Mouse (Mus musculus): ENCODE measurements around the gene Tmem102.

Gene Tmem102

DNA sequence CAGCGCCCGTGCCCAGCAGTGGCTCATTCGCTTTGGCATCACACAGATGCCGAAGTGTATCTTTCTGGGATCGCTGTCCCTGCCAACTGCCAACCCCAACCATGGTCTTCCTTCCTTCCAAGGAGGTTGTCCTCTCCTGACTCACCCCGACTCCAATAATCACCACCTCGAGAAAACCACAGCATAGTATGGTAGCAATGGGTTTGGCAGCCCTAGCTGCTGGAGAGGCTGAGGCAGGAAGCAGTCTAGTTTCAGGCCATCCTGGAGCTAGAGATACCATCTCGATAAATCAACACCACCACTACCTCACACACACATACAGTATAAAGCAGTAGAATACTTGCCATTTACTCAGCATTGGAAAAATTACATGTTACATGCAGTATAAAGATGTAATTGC lies 13.4 kb upstream of the Tmem102 start:
- DNase-seq (ENCODE audit: low spot score): no peak

DNA sequence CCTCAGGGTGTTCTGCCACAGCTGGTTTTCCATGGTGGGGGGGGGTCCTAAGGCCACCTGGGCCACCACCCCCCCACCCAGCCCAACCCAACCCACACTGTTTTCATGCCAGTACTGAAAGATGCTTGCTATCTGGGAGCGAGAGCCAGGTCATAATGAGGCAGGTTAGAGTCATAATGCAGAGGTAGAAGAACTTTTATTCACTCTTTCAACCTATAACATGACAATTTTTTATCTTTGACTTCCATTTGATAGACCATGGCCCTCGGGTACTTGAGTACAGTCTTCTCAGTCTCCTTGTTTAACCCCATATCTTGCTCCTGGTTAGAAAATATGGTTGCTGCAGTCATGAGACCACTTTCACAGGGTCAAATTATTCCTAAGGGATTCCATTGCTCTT lies 12.9 kb upstream of the Tmem102 start, which contains the start of gene Spem2:
Spem2 (minus strand) TSS at position 101 of the 400 bp plus-strand sequence.
- no peak for DNase-seq (ENCODE audit: low spot score)

DNA sequence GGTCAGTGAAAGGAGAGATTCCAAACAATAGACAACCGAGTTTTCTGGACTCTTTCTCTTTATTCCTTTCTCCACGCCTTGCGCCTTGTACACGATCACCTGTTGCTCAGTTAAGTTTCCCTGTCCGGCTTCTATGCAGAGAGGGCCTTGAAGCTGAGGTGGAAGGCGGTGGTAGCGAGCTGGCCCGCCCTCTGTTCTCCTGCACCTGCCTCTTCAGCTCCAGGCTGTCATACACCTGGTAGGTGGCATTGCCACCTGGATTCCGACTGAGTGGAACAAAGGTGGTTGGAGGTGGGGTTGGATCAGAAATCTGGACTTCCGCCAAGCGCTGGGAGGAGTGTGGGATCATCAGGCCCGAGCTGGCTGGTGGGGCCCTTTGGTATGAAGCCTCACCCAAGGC lies 11.1 kb upstream of the Tmem102 start:
- no peak for DNase-seq (ENCODE audit: low spot score)

DNA sequence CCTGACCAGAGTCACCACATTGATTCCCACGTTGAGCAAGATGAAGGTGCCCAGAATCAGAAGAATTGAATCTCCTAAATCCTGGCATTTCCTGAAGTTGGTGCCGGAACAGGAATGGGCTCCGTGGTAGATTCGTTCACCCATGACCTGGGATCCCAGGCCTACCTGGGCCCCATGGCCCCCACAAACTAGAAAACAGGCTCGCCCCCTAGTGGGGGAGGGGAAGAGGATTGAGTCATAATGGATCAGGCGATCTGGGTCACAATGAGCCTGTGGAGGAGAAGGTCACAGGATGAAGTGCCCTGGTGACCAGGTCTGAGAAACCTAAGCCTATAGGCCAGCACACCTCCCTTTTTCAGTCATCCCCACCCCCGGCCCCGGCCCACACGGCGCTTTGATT lies 9.7 kb upstream of the Tmem102 start, which contains the start of gene Gm39566:
Gm39566 (minus strand) TSS at position 144 of the 400 bp plus-strand sequence.
- no peak for DNase-seq (ENCODE audit: low spot score)

DNA sequence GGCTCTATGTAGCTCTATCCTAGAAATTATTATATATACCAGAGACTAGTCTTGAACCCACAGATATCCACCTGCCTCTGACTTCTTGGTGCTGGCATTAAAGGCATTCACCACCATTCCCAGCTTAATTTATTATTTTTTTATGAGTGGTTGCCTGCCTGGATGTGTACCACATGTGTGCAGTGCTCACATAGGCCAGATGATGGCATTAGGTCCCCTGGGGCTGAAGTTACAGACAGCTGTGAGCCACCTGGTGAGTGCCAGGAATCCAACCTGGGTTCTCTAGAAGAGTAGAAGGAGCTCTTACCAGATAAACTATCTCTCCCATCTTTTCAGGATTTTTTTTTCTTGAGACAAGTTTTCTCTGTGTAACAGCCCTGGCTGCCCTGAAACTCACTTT lies 4.9 kb upstream of the Tmem102 start:
- no peak for DNase-seq (ENCODE audit: low spot score)

DNA sequence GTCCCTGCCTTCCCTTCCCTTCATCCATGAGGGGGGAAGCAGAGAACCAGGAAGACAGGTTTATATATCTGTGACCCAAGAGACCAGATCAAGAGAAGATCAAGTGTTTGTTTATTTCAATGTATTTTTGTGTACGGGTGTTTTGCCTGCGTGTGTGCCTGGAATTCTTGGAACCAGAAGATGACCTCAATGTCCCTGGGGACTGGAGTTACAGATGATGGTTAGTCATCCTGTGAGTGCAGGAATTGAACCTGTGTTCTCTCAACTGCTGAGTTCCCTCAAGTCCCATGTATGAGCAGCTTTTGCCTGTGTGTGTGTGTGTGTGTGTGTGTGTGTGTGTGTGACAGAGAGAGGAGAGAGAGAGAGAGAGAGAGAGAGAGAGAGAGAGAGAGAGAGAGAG lies 2.2 kb upstream of the Tmem102 start:
- DNase-seq (ENCODE audit: low spot score): no peak

DNA sequence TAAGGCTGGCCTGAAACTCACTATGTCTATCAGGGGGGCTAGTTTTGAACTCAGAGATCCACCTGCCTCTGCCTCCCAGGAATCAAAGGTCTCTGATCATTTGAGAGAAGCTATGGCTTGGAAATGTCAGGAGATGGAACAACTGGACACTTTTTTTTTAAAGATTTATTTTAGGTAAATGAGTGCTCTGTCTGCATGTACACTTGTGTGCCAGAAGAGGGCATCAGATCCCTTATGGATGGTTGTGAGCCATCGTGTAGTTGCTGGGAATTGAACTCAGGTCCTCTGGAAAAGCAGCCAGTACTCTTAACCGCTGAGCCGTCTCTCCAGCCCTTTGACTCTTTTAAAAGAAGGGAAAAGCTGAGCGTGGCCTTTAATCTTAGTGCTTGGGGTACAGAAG lies 954 bp upstream of the Tmem102 start:
- DNase-seq (ENCODE audit: low spot score): no peak

DNA sequence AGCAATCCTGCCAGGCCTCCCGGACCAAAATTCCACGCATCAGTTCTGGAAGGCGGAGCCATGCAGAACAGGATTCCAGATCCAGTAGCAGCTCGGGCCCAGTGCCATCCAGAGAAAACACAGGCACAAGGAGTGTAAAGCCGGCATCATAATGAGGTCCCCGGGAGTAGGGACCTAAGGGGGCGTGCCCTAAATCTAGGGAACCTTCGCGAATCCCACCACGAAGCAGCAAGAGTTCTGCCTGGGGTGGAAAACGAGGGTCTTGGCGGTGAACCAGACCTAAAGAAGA lies 828 bp downstream of the Tmem102 start:
- no peak for DNase-seq (ENCODE audit: low spot score)

DNA sequence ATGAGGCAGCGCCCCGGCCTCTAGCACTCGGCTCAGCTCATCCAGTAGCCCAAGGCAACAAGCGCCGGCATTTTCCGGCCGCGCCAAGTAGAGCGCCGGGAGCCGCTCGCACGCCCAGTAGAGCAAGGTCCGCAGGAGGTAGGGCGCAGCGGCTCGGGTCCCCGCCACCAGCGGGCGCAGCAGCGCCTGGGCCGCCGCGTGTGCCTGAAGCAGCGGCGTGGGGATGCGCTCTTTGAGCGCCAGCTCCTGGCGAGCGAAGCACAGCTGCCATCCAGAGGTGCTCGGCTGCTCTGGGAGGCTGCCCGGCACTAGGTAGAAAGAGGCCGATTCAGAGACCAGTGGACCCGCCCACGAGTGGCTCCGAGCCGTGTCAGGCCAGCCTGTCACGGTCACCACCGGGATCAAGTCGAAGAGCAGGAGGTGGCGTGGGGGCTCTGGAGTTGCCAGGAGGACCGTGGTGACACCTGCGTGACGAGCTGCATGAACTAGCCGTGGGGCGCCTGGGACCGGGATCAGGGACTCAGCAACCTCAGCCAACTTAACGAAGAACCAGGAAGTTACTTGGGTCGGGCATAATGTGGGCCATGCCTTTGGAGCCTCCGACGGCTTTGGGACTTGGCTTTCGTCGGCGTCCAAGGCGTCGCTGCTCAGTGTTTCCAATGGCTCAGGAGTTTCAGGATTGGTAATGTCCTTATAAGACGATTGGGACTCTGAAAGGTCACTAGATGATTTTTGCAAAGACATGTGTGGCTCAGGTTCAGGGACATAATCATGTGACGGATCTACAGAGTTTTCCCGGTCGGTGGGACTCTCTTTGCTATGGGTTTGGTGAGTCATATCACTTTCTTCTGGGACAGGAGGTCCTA lies 1.4 kb downstream of the Tmem102 start:
- DNase-seq (ENCODE audit: low spot score): peak; percentile 73

DNA sequence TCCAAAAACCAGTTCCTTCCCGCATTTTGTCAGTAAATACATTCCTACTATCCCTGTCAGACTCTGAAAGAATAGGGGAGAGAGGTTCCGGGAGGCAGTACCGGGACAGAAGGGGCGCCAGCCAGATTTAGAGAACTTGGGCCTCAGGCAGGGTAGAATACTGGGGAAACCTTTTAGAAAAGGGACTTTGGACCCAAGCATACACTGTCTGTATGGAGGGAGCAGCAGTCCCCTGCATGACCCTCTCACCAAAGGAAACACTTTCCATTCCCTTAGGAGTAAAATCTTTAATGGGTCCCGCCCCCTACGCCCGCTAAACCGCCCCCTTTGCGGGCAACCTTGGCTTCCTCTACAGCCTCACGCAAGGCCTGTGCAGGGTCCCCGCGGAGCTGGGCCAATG lies 2.1 kb downstream of the Tmem102 start:
- no peak for DNase-seq (ENCODE audit: low spot score)

DNA sequence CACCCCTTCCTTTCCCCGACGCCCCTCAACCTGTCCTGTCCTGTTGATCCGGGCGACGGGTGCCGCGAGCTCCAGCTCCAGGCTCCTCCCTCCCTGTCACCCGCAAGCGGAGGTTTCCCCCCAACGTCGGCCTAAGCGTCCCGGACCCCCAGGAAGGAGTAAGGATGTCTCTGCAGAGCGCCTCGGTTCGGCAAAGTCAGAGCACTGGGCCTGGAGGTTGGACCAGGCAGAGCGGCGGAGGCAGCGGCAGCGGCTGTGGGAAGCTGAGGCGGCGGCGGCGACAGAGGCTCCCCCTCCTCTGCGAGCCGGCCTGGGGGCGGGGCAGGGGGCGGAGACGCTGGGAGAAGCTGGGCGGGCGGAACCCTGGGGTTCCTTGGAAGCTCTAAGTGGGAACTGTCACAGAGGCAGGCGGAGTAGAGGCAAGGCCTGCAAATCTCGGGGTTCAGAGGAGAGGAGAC lies 2.7 kb downstream of the Tmem102 start:
- peak; percentile 57 for DNase-seq (ENCODE audit: low spot score)

DNA sequence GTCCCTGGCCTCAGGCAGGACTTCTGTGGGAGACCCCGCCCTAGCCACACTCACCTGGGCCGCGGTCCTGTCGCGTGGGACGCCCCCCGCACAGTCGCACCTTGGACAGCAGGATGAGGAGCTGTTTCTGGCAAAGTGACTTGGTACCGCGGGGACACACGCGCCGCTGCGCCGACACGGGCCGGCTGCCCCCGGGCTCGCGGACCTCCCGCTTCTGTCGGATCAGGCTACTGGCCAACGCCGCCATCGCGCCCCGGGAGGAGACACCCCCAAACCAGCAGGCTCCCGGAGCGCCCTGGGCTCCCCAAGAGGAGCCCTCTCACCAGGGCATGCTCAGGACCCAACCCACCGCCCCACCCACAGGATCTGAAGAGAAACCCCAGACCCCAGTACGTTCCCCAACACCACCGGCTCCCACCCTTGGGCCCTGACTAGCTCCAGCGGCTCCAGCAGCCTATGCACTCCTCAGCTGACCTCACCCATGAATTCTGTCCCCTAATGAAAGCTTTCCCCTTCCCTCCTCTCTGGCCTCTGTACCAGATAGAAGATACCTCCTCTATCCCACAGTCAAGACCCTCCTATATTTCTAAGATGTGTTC lies 3.9 kb downstream of the Tmem102 start, which contains the start of gene Fgf11:
Fgf11 (minus strand) TSS at position 479 of the 599 bp plus-strand sequence.
- no peak for DNase-seq (ENCODE audit: low spot score)

DNA sequence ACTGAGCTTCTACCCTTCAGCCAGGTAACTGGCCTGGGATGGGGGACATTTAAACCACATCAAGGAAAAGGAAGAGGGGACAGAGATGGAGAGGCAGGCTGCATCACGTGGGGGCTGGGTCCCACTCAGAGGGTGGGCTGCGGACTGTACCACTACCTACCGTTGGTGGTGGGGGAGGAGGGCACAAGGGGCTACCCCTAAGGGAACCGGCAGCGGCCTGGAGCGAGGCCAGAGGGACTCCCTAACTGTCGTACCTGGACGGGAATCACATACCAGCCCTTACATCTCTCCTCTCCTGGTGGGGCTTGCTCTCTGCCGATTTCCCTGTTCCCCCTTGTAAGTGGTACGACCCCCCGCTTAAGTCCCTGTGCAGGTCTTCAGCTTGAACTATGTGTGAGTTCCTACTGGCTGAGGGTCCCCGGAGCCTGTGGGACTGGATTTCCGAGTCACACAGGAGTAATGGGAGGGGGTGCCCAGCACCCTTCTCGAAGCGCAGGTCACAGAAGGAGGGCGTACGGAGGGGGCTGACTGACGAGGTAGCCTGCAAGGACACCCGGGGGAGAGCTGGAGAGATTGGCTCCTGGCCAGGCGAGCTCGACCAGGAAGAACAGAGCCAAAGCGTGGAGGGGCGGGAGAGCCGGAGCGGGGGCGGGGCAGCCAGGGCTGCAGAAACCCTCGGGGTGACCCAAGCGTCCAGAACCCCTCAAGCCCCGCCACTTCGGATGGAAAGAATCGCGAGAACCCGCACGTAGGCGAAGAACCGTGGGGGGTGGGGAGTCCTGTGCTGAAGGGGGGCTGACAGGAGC lies 4.8 kb downstream of the Tmem102 start:
- DNase-seq (ENCODE audit: low spot score): no peak

DNA sequence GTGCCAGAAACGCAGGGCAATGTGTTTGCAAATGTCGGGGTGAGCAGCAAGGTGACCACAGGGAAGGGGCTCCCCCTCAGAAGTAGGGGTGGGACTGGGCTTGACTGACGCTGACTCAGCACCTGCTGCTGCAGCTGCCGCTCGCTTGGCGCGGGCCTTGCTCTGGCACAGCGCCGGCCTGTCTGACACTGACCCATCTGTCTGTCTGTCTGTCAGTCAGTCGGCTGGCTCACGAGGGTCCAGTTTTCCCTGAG lies 5.4 kb downstream of the Tmem102 start:
- no peak for DNase-seq (ENCODE audit: low spot score)

DNA sequence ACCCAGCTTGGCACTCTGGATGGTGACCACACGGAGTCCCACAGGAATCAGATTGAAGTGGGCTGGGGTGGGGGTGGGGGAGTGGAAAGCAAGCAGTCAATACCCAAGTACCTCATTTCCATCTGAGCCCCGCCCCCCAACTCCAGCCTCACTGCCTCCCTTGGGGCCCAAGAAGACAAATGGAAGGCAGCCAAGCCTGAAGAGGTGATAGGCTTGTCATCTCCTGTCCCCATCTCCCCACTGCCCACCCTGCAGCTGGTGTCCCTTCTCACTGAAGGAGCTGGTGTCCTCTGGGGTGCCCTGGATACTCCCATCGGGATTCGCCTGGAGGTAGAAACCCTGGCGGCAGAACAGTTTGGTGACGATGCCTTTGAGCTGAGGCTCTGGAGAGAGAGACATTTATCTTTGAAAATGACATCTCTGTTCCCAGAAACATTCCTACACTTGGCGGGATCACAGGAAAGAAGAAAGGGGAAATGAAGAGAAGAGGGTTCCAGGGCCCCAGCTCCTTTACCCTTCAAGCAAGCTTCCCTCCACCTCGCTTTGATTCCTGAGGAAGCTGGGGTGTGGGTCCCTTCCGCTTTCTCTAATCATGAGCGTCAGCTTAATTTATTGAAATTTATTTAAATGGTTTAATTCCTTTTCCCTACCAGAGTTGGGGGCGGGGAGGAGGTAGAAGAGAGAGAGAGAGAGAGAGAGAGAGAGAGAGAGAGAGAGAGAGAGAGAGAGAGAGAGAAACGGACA lies 5.9 kb downstream of the Tmem102 start:
- DNase-seq (ENCODE audit: low spot score): no peak

DNA sequence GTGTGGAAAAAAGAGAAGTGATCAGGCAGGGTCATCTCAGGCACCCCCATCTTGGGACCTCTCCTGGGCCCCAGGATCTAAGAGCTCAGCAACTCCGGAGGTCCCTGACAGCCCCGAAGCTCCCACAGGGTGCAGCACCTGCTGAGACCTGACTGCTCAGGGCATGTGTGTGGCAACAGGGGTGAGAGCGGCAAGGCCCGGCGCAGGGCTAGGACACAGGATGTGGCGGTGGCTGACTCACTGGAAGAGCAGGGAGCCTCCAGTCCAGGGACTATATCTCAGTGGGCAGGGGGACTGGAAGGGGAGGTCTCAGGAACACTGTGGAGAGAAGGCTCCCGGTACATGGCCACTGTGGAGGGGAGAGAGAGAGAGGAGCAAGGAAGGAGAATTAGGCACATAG lies 7.5 kb downstream of the Tmem102 start:
- no peak for DNase-seq (ENCODE audit: low spot score)

DNA sequence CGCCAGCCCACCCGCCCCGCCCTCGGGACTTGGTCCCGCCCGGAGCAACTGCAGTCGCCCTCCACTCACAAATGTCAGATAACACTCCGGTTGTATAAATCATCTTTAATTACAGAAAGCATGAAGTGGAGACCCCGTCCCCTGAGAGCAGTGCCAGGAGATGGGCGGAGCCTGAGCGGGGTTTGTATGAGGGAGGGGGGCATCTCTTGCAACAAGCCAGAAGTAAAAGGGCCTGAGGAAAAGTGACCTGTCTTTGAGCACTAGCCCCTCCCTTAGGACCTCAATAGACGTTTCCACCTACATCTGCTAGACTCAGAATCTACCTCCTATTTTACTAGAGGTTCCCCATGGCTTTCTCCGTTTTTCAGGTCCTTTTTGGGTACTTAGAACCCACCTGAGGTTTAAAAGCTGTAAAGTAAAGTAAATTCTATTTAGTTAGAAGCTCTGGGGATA lies 9.4 kb downstream of the Tmem102 start:
- no peak for DNase-seq (ENCODE audit: low spot score)

DNA sequence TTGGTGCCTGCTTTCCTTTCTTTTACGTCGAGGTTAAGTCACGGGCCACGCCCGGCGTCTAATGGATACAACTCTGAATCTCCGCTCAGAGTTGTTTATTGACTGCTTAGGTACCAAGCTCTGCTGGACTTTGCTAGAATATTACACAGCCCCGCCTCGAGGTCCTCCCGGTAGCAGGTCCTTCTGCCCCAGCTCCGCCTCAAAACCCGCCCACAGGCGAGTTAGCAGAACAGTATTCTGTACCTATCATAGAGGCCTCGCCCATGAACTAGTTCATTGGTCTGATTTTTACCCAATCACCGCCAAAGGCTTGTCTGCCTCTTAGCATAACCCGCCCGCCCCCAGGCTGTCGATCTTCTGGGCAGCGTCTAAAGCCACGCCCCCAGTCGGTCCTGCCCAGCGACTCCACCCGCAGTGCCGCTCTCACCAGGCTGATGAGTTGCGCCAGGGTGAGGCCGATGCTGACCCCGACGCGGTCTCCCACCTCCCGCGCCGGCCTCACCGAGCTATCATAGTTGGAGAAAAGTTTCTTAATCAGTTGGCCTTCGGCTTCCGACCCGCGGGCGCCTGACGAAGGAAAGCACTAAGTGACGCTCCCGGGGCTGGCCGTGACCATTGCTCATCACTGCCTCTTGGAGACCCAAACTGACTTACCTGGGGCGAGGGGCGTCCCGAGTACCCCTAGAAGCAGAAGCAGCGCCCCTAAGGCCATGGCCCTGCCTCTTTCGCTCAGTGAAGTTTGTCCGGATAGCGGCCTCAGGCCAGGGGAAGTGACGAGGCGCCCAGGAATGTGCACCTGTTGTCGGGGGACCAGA lies 10.0 kb downstream of the Tmem102 start, which contains the start of gene Chrnb1:
Chrnb1 (minus strand) TSS at position 776 of the 815 bp plus-strand sequence.
- peak; percentile 92 for DNase-seq (ENCODE audit: low spot score)

DNA sequence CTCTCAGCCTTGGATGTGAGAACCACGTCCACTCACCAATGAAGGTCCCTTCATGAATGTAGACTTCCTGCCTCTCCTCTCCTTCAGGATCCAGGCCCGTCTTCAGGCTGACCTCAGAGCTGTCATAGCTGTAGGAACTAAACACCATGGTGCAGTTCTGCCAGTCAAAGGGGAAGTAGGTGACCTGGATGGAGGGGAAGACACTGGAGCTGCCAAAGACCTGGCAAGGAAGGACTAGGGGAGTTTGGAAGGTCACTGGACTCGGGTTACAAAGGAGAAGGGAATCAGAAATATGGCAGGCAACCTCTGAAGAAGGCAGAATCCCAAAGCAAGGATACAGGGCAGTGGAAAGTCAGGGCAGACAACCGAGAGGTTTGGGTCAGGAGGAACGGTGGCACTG lies 12.0 kb downstream of the Tmem102 start:
- DNase-seq (ENCODE audit: low spot score): no peak

DNA sequence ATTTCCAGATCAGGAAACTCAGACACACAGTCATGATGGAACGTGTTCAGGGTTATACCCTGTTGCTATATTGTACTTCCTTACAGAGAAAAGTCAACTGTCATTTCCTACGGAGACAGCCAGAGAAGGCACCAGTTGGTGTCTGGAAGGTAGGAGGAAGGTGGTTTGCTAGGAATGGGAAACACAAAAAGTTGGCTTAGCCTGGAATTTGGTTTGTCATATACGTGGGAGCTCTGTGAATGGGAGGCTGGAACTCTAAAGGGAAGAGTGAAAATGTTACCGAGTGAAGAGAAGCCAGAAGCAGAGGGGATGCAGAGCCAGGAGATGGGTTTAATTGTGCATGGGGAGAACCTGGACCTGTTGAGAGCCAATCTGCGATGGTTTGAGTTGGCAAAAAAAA lies 14.0 kb downstream of the Tmem102 start:
- no peak for DNase-seq (ENCODE audit: low spot score)

DNA sequence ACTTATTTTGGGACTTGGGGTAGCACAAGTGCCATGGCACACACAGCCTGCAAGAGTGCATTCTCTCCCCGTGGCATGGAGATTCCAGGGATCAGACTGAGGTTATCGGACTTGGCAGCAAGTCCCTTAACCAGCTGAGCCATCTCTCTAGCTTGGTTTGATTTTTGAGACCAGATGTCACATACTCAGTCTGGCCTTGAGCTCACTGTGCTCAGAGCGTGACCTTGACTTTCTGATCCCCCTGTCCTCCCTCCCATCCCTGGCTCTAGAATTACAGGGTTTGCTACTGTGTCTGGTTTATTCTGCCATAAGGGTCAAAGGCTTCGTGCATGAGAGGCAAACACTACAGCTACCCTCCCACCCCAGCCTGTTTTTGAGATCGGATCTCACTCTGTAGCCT lies 16.0 kb downstream of the Tmem102 start:
- no peak for DNase-seq (ENCODE audit: low spot score)
